Mouse (Mus musculus) layer of hippocampus, postnatal 36 days (tissue): ENCODE data around the gene Gkap1. TPM values are rescaled to one million over a fixed set of nuclear protein-coding genes. Genes with fewer than 3 reads are reported as not detected.

Source experiments
- DNase-seq, 2 experiments: peaks; one replicate each; pipeline ENCODE4 v3.0.0; 2022
- total RNA-seq, 2 experiments: library from RNA; stranded (reverse); gene quantifications; 2 replicates each; pipeline ENCODE4 v1.2.3; 2021

Gene Gkap1
- total RNA-seq, 2 experiments from 2014 or later, result 22.2 to 23.5 TPM

GRCm38 (mm10) chr13:58263546-58263945, 12.0 kb downstream of the Gkap1 start:
- no peak for DNase-seq

- DNase-seq, result no peak
Measured at GRCm38 (mm10) chr13:58261674-58262073, 13.8 kb downstream of the Gkap1 start.

- no peak for DNase-seq
Measured at GRCm38 (mm10) chr13:58253268-58253667, 22.2 kb downstream of the Gkap1 start.

- DNase-seq, result no peak
Measured at GRCm38 (mm10) chr13:58248957-58249356, 26.5 kb downstream of the Gkap1 start.

- DNase-seq, result no peak
Measured at GRCm38 (mm10) chr13:58236536-58236935, 39.0 kb downstream of the Gkap1 start.

- peak; percentile 18 to 37 for DNase-seq
Measured at GRCm38 (mm10) chr13:58232611-58233010, 42.9 kb downstream of the Gkap1 start.

GRCm38 (mm10) chr13:58232070-58232469, 43.4 kb downstream of the Gkap1 start:
- DNase-seq, result no peak

- no peak for DNase-seq
Measured at GRCm38 (mm10) chr13:58228624-58229023, 46.9 kb downstream of the Gkap1 start.

- DNase-seq, result no peak
Measured at GRCm38 (mm10) chr13:58225694-58226093, 49.8 kb downstream of the Gkap1 start.

GRCm38 (mm10) chr13:58220206-58220605, 55.3 kb downstream of the Gkap1 start:
- DNase-seq, result no peak

- DNase-seq, result no peak
Measured at GRCm38 (mm10) chr13:58217536-58217935, 58.0 kb downstream of the Gkap1 start.

GRCm38 (mm10) chr13:58216395-58216794, 59.1 kb downstream of the Gkap1 start:
- DNase-seq, result no peak

GRCm38 (mm10) chr13:58215592-58216341, 59.7 kb downstream of the Gkap1 start, which contains the start of gene Ubqln1:
Ubqln1 (minus strand) TSS chr13:58215653.
- DNase-seq, result peak; percentile 90 to 92

GRCm38 (mm10) chr13:58215253-58215591, 60.3 kb downstream of the Gkap1 start:
- no peak for DNase-seq

GRCm38 (mm10) chr13:58214346-58215252, 60.9 kb downstream of the Gkap1 start:
- DNase-seq, result no peak

GRCm38 (mm10) chr13:58213801-58214200, 61.7 kb downstream of the Gkap1 start:
- DNase-seq, result no peak

GRCm38 (mm10) chr13:58212530-58212929, 63.0 kb downstream of the Gkap1 start:
- no peak for DNase-seq

- no peak for DNase-seq
Measured at GRCm38 (mm10) chr13:58210441-58210840, 65.1 kb downstream of the Gkap1 start.

- no peak for DNase-seq
Measured at GRCm38 (mm10) chr13:58206084-58206483, 69.4 kb downstream of the Gkap1 start.

- no peak for DNase-seq
Measured at GRCm38 (mm10) chr13:58204986-58205385, 70.5 kb downstream of the Gkap1 start.

GRCm38 (mm10) chr13:58204202-58204601, 71.3 kb downstream of the Gkap1 start:
- DNase-seq, result no peak

- no peak for DNase-seq
Measured at GRCm38 (mm10) chr13:58202903-58203302, 72.6 kb downstream of the Gkap1 start.

GRCm38 (mm10) chr13:58201908-58202307, 73.6 kb downstream of the Gkap1 start:
- no peak for DNase-seq

- no peak for DNase-seq
Measured at GRCm38 (mm10) chr13:58201343-58201742, 74.2 kb downstream of the Gkap1 start.
